Mouse (Mus musculus) testis, postnatal 10 days (tissue): ENCODE measurements around the gene Adat1.

Experiments
- DNase-seq: peaks from one replicate; pipeline ENCODE4 v3.0.0; 2021; ENCODE audit warnings: low spot score

Adat1 gene

DNA sequence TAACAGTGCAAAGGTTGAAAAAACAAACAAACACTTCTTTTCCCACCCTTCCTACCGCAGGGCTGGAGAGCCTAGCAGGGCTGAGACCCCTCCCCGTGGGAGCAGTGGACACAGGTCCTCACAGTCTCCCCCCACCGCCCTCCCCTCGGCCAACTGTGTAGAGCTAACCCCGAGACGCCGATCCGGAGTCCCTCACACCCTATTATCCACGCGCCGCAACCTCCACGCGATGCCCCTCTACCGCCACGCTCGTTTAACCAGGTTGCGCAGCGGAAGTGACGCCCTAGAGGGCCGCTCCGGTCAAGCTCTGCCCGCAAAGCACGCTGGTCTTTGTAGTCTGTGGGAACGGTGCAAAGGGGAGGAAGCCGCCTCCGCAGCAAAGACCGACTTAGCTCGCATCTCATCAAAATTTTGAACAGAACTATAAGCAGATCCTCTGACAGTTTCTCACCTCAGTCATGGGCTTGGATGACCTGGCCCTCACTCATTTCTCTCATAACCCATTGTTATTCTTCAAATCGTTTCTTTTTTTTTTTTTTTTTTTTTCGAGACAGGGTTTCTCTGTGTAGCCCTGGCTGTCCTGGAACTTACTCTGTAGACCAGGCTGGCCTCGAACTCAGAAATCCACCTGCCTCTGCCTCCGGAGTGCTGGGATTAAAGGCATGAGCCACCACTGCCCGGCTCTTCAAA is at the start of gene Adat1:
Adat1 (minus strand) TSS at position 290 of the 690 bp plus-strand sequence.
- peak; percentile 88 for DNase-seq

- no peak for DNase-seq
These were observed 45.4 kb upstream of the Adat1 start for GRCm38 (mm10) chr8:112037521-112037920.

- no peak for DNase-seq
These were observed 42.5 kb upstream of the Adat1 start for GRCm38 (mm10) chr8:112034603-112035002.

- DNase-seq, result no peak
These were observed 41.0 kb upstream of the Adat1 start for GRCm38 (mm10) chr8:112033071-112033470.

DNA sequence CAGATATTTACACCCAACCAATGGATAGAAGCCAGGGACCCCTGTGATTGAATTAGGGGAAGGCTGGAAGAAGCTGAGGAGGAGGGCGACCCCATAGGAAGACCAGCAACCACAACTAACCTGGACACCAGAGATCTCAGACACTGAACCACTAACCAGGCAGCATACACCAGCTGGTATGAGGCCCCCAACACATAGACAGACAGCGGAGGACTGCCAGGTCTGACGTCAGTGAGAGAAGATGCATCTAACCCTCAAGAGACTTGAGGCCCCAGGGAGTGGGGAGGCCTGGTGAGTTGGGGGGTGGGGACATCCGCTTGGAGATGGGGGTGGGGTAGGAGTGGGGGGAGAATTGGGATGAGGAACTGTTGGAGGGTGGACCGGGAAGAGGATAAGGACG is 38.6 kb upstream of the Adat1 start:
- DNase-seq, result no peak

DNA sequence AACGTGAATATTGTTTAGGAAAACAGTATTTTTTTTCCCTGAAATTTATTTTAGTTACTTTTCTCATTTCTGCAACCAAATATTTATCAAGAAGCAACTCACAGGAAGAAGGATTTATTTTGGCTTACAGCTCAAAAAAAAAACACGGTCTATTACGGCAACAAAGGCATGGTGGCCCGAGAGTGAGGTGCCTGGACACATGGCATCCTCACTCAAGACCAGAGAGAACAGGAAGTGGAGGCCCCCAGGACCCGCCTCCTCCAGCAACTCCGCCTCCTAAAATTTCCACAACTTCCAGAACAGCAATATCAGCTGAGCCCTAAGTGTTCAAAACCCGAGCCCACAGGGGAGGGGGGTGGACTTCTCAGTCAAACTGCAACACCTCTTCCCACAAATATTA is 37.4 kb upstream of the Adat1 start:
- no peak for DNase-seq

DNA sequence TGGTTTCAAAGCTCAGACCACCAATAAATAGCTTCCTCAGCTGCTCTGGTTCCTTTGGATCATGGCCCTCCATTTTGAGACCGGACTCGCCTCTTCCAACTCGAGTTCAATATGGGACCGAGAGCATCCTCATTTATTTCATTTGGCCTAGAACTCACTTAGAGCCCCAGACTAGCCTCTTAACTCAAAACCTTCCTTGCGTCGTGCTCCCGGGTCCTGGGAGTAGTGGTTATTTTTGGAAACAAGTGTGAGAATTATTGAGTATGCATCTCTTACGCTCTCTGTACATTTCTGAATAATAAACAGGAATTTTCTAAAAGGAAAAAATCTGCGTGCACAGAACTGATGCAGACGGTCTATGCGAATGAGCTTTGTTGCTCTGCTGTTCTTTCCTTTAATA is 22.8 kb upstream of the Adat1 start, which contains the start of gene Gm6793:
Gm6793 (minus strand) TSS at position 101 of the 400 bp plus-strand sequence.
- no peak for DNase-seq

DNA sequence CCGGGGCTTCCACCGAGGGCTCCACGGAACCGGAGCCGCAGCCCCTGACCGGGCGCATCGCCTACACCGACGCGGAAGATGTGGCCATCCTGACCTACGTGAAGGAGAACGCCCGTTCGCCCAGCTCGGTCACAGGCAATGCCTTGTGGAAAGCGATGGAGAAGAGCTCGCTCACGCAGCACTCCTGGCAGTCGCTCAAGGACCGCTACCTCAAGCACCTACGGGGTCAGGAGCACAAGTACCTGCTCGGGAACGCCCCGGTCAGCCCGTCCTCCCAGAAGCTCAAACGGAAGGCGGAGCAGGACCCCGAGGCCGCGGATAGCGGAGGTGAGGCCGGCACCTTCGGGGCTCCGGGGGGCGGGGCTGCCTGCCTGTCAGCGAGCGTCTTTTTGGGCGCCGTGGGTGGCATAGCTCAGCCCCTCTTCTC is 19.7 kb upstream of the Adat1 start:
- DNase-seq, result peak; percentile 69

GRCm38 (mm10) chr8:112010997-112011815 is 19.1 kb upstream of the Adat1 start, which contains the start of the genes Kars and Terf2ip:
Gene Kars, minus strand, starts transcription at chr8:112011323.
Gene Terf2ip, plus strand, starts transcription at chr8:112011398.
- peak; percentile 94 for DNase-seq

DNA sequence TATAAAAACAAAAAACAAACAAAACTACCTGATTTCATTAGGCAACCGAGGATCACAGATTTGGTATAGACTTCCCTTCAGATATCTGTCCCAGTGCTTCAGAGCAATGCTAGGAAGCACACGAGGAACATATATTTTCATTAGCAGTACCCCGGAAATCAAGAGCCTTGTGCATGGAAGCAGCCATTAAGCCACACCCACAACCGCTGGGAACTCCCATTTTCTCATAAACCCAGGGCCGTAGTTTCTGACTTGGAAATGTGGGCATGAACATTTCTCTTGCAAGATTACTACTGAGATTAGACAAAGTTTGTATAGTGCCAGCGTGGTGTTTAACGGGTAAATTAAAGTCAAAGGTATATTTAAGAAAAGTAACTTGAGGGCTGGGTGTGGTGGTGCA is 17.5 kb upstream of the Adat1 start:
- DNase-seq, result no peak

- no peak for DNase-seq
These were observed 15.6 kb upstream of the Adat1 start for GRCm38 (mm10) chr8:112007669-112008068.

GRCm38 (mm10) chr8:112005601-112006000 is 13.5 kb upstream of the Adat1 start:
- no peak for DNase-seq

DNA sequence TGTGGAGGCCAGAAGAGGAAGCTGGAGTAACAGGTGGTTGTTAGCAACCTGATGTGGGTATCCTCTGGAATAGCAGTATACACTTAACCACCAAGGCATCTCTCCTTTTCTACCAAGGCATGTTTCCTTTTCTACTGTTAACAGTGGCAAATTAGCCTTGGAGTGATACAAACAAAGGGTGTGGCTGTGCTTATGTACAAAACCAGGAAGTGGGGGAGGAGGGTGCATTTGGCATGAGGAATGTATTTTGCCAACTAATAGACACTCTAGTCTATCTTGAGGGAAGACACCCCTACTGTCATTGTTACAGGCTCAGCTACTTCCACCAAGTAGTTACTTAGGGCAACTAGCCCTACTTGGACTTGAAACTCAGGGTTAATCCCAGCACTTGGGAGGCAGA is 12.7 kb upstream of the Adat1 start:
- no peak for DNase-seq

DNA sequence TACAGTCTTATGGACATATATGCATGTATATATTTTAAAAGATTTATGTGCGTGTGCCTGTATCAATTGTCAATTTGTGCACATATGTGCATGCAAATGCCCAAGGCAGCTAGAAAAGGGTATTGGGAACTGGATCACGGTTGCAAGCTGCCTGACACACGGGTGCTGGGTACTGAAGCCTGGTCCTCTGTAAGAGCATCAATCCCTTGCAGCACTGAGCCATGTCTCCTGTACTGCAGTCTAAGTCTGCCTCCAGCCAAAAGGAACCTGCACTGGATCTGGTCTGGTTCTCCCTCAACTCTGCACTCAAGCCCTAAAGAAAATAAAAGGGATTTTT is 569 bp upstream of the Adat1 start:
- no peak for DNase-seq

- no peak for DNase-seq
These were observed 824 bp downstream of the Adat1 start for GRCm38 (mm10) chr8:111991278-111991677.

DNA sequence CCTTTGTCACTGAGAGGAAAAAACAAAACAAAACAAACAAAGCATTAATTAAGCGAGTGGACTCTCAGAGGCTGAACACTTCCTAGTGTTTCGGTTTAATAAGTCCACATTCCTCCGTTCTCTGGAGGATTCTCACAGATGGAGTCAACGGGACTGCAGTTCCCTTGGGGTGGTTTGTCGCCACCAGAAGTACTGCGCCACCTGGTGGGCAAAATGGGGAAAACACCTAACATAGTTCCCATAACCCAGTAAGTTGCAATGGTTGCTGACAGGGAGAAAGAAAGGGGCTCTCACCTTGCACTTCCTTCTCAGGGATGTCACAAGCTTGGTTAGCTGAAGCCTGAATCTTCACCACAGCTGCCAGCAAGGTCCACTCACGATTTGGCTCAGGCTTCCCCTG is 2.2 kb downstream of the Adat1 start:
- peak; percentile 91 for DNase-seq

DNA sequence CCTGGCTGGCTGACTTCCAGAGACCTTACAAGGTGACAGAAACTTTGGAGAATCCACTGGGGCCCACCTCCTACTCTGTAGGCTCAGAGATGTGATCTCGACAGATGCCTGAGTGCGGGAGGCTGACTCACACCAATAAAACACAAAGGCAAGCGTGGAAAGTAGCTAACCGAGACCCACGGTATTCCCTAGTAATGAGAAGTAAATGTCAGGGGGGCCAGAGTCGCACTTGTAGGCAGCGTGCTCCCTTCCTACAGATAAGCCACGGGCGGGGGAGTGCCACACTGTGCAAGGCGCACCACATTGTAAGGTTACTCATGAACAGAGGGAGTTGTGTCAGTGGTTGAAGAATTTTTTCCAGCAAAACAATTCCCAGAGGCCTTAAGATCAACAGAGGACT is 7.6 kb downstream of the Adat1 start:
- DNase-seq, result peak; percentile 66

DNA sequence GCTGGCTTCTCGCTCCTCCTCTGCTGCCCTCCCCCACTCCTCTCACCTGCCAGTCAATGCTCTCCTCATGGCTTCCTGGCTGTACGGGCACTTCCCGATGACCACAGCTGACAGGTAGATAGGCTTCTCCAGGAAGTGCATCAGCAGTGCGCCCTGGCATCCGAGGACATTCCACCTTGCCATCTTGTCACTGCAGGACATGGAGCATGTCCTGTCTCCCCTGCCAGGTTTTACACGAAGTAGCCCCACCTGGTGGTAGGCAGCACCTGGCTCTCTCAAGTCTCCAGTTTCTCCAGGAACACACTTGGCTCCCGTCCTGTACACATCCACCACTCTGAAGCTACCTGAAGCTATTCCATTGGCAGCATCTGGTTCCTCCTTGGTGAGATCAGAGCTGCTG is 10.0 kb downstream of the Adat1 start:
- no peak for DNase-seq

DNA sequence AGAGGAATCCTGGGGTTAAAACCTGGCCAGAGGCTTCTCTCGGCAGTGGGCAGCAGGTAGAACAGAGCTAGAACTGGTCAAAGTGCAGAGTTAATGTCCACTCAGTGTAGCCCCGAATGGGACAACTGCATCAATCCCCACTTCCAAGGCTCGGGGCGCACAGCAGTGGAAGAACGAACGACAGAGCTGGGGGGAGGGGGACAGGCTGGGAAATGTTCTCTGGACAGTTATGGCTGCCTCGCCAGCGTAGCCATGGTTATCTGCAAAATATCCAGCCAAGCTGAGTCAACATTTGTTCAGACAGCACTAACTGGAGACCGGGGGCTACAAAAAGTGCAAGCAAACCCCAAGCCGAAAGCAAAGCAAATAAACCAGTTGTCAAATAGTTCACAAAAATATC is 14.0 kb downstream of the Adat1 start:
- no peak for DNase-seq

DNA sequence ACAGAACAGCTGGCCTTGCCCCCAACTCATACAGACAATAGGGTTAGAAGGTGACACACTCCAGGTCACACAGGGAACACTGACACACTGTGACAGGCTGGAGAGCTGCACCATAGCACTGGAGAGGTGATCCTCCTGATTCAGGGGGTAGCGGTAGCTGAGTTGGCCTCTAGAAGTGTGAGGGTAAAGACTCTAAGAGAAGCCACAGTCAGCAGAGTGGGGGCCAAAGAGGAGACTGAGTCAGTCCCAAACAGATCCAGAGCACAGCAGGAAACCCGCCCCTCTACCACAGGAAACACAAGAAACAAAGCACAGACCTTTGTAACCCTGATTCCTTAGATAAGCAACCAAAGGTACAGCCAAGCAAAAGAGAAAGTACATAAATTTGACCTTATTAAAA is 15.8 kb downstream of the Adat1 start:
- DNase-seq, result no peak

DNA sequence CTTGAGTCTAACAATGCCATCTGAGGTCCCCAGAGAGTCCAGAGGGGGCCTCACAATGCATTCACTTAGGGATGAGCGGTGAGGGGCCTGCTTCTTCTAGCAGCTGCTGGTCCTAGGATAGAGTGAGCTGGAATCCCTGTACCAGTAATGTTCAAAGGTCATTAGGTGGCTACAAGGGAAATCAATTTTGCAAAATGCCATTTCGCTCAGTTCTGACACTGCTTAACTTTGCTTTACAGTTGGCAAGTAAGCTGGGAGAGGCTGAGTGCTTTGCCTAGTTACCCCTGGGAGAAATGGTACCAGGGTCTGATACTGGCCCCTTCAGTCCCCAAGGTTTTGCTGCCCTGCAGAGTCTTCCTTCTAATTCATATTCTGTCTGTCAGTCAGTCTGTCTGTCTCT is 16.4 kb downstream of the Adat1 start:
- DNase-seq, result no peak

DNA sequence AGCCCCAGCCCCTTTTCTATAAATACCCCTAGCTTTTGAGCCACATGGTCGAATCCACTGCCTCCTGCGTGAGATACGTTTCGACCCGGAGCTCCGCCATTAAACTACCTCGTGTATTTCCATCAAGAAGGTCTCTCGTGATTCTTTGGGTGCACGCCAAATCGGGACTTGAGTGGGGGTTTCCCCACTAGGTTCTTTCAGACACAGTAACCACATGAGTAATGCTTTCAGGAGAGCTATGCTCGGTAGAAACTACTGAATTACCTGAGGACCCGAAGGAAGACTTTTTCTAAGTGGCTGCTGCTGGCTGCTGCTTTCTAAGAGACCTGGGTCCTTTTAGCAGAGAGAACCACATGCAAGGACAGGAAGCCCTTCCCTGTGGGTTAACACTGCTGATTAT is 18.0 kb downstream of the Adat1 start:
- DNase-seq, result no peak

GRCm38 (mm10) chr8:111968991-111969390 is 23.1 kb downstream of the Adat1 start:
- no peak for DNase-seq
